Mouse (Mus musculus): Measurements from ENCODE around the gene Mtr. TPM values are rescaled to one million over a fixed set of nuclear protein-coding genes. Genes with fewer than 3 reads are reported as not detected.

The Mtr gene
- polyA plus RNA-seq, 1 experiment from 2014 or later: 13.0 TPM

DNA sequence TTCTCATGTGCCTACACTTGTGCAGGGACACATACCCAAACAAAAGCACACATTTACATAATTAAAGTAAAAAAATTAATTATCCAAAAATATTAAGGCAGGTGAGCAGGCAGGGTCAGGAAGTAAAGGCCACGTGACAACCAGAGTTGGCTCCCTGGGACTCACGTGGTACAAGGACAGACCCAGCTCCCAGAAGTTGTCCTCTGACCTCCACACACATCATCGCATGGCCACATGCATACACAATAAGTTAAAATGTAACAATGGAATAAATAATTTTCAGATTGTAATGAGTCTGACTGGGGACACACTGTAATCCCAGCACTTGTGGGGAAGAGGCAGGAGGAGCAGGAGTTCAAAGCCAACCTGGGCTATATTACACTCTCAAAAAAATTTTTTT is 10.1 kb upstream of the Mtr start:
- H3K36me3 ChIP-seq: no peaks in the 10 kb centered on the region
- H3K4me1 ChIP-seq (replicated peaks): no peaks in the 10 kb centered on the region
- H3K4me3 ChIP-seq: no peak overlapping the region
- H3K27ac ChIP-seq: no peak overlapping the region
- no peak for DNase-seq (ENCODE audit: low spot score)
- 91% methylated on average over 3 of the region's 3 CpGs for WGBS
- no peaks in the 10 kb centered on the region for H3K9me3 ChIP-seq
- H3K27me3 ChIP-seq (ENCODE audit: insufficient read depth, poor library complexity, severe bottlenecking): no peaks in the 10 kb centered on the region

DNA sequence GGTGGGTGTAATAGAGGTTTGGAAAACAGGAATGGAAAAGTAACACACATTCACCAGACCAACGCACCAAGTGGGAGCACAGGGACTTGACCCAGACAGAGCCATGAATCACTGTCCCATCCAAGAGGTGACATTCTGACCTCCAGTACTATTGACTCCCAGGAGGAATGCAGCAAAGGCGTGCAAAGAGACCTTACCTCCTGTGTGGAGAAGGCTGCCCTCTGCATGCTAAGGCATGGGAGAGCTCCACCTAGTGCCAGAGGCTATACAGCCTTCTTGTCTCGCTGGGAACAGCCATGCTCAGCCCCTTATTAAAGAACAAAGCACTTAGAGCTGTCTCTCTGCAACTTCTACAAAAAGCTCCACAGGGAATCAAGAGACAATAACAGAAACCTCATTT is 9.2 kb upstream of the Mtr start:
- H3K9me3 ChIP-seq: no peaks in the 10 kb centered on the region
- no peak for DNase-seq (ENCODE audit: low spot score)
- no peak overlapping the region for H3K4me3 ChIP-seq
- no peaks in the 10 kb centered on the region for H3K27me3 ChIP-seq (ENCODE audit: insufficient read depth, poor library complexity, severe bottlenecking)
- 52% methylated on average over 3 of the region's 3 CpGs for WGBS
- no peaks in the 10 kb centered on the region for H3K4me1 ChIP-seq (replicated peaks)
- H3K36me3 ChIP-seq: no peaks in the 10 kb centered on the region
- no peak overlapping the region for H3K27ac ChIP-seq

DNA sequence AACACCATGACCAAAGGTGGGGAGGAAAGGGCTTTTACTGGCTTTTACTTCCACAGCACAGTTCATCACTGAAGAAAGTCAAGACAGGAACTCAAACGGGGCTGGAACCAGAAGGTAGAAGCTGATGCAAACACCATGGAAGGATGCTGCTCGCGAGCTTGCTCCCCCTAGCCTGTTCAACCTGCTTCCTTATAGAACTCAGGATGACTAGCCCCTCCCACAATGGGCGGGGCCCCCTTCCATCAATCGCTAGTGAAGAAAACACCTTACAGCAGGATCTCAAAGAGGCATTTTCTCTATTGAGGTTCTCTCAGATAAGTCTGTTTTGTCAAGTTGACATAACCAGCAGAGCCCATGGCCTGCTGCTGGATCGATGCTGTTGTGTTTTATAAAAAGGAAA is 6.1 kb upstream of the Mtr start:
- no peak for DNase-seq (ENCODE audit: low spot score)
- Histone ChIP-seq H3K27me3 (ENCODE audit: insufficient read depth, poor library complexity, severe bottlenecking) (no peaks in the 10 kb centered on the region), H3K4me3 (no peak overlapping the region), H3K27ac (no peak overlapping the region), H3K9me3 (peaks cover 9% of the 10 kb centered on the region), H3K4me1 (replicated peaks) (no peaks in the 10 kb centered on the region), H3K36me3 (no peaks in the 10 kb centered on the region)
- WGBS: 73% methylated on average over 6 of the region's 6 CpGs

DNA sequence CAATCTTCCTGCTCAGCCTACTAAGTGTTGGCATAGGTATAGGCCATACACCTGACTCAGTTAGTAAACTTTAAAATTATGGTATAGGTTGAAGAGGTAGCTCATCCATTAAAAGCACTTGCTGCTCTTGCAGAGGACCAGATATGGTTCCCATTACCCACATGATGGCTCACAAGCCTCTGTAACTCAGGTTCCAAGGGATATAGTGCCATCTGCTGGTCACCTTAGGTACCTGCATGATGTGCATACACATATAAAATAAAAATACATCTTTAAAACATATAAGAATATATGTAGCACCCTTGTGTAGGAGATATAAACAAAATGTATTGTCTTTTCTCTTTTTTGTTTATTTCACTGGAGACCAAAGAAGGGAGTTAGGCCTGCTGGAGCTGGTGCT is 3.6 kb upstream of the Mtr start:
- Histone ChIP-seq H3K9me3 (peaks cover 9% of the 10 kb centered on the region), H3K27ac (no peak overlapping the region), H3K4me1 (replicated peaks) (peaks cover 8% of the 10 kb centered on the region), H3K36me3 (no peaks in the 10 kb centered on the region), H3K4me3 (no peak overlapping the region), H3K27me3 (ENCODE audit: insufficient read depth, poor library complexity, severe bottlenecking) (no peaks in the 10 kb centered on the region)
- no peak for DNase-seq (ENCODE audit: low spot score)

DNA sequence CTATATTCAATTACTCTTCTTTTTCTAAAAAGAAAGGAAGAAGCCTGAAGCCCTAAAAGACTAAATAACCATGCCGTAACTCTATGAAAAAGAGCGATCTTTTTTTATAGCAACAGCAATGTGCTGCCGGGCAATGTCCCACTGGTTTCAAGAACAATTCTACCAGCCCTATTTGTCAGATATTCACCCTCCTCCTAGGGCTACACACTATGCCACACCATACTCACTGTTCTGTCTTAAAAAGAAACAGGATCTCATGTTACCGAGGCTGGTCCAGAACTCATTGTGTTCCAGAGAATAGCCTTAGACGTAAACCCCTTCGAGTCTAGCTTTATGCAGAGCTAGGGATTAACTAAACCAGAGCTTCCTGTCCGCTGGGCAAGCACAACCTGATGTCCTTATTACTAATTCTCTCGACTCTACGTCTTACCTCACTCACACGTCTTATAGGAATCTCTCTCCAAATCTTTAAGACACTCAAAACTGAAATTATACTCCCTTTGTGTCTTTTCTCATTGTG is 982 bp downstream of the Mtr start:
- peak overlapping the region; percentile 80 for H3K4me3 ChIP-seq
- peak overlapping the region; percentile 92 for H3K27ac ChIP-seq
- no peak for DNase-seq (ENCODE audit: low spot score)
- WGBS: 16% methylated on average over 10 of the region's 10 CpGs
- H3K36me3 ChIP-seq: peaks cover 12% of the 10 kb centered on the region; the same call in 1 of the 2 replicates
- peaks cover 9% of the 10 kb centered on the region for H3K9me3 ChIP-seq
- peaks cover 17% of the 10 kb centered on the region for H3K4me1 ChIP-seq (replicated peaks)
- no peaks in the 10 kb centered on the region for H3K27me3 ChIP-seq (ENCODE audit: insufficient read depth, poor library complexity, severe bottlenecking)

DNA sequence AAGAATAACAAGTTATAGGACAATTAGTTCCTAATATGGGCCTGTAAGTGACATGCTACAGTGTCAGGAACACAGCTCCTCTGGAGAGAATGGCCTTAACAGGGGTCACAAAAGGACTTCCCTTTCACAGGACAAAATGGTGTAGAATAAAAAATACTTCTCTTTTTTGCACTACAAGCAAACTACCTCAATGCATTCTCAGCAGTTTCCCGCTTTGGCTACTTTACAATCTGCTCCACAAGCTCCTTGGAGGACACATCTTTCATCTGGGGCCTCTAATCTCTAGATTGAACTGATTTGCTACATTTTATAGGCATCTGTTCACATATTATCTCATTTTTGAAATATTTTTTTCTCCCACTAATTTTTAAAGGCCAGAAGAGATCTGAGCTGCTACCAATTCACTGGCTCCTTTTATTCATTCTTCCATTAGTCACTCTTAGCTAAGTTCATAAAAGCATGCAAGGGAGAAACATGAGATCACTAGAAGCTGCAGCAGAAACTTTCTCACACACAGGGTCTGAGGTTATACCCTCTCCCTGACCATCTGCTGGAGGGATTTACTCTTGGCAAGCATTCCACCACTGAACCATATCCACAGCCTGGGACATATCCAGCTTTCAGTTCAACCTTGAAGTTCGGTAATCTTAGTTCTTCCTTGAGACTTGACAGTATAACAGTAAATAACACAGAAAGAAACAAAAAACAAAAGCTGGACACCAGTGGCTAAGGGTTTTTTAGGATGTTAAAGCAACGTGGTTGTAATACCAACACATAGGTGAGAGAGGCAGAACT is 1.8 kb downstream of the Mtr start:
- 81% methylated on average over 3 of the region's 3 CpGs for WGBS
- Histone ChIP-seq H3K9me3 (peaks cover 9% of the 10 kb centered on the region), H3K4me3 (peak overlapping the region; percentile 80), H3K27ac (no peak overlapping the region), H3K27me3 (ENCODE audit: insufficient read depth, poor library complexity, severe bottlenecking) (no peaks in the 10 kb centered on the region), H3K4me1 (replicated peaks) (peaks cover 17% of the 10 kb centered on the region), H3K36me3 (peaks cover 18% of the 10 kb centered on the region; the same call in 1 of the 2 replicates)
- no peak for DNase-seq (ENCODE audit: low spot score)

DNA sequence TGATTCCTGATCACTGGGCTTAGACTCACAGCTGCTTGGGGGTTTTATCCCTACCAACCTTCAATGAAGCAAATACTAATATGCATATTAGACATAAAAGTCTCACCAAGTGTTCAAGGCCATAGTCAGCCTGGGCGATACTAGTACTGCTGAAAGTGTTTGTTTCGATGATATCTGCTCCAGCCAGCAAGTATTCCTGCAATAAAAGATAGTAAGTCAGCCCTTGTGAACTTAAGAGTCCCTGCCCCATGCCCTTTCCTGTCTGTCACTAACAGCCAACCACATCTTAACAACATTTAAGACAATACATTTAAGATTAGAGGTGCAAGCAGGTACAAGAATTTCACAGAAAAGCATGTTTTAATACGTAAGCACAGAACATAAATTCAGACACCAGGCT is 7.4 kb downstream of the Mtr start:
- peaks cover 70% of the 10 kb centered on the region for H3K36me3 ChIP-seq
- WGBS: 94% methylated on average over 3 of the region's 3 CpGs
- no peaks in the 10 kb centered on the region for H3K9me3 ChIP-seq
- DNase-seq (ENCODE audit: low spot score): no peak
- H3K27me3 ChIP-seq (ENCODE audit: insufficient read depth, poor library complexity, severe bottlenecking): no peaks in the 10 kb centered on the region
- no peak overlapping the region for H3K4me3 ChIP-seq
- H3K27ac ChIP-seq: no peak overlapping the region
- no peaks in the 10 kb centered on the region for H3K4me1 ChIP-seq (replicated peaks)

DNA sequence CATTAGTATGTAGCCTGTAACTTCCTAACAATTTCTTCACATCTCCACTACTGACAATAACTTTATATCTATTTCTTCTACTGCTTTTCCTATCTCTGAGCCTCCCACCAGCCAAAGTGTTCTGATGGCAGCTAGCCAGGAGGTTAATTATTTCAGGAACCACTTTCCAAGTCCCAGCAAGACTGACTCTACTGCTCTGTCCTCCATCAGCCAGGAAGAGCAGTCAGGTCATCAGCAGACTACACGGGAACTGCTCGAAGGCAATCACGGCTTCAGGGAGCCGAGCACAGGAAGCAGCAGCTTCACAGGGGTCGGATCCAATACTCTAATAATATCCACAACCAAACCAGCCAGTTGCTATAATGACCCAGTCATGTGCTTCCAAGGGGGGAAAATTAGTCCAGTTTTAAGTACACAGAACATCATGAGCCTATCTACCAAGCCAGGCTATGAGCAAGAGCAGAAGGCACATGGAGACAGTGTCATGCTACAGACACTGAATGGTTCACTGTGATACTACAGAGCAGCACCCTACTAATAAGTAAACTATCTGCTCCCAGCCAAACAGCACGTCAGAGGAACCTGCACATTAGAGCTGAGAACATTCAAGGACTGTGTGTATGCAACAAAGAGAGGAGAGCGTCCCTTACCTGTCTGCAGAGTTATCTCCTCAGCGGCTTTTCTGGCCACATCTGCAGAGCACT is 8.6 kb downstream of the Mtr start:
- no peak overlapping the region for H3K27ac ChIP-seq

DNA sequence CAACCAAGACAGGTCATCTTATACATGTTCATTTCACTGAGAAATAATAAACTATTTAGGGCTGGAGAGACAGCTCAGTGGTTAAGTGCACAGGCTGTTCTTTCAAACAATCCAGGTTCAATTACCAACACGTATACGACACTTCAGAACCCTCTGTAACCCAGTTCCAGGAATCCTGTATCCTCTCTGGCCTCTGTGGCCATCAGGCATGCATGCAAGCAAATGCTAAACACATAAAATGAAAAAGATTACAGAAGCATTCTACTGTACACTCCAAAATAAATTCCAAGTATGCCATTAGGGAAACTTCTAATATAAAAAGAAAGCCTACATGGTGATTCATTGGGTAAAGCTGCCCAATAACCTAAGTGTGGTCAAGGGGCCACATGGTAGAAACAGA is 12.0 kb downstream of the Mtr start:
- H3K27me3 ChIP-seq (ENCODE audit: insufficient read depth, poor library complexity, severe bottlenecking): no peaks in the 10 kb centered on the region
- no peaks in the 10 kb centered on the region for H3K9me3 ChIP-seq
- no peak for DNase-seq (ENCODE audit: low spot score)
- H3K4me1 ChIP-seq (replicated peaks): no peaks in the 10 kb centered on the region
- 98% methylated on average over 2 of the region's 2 CpGs for WGBS
- no peak overlapping the region for H3K27ac ChIP-seq
- no peak overlapping the region for H3K4me3 ChIP-seq
- H3K36me3 ChIP-seq: peaks cover 95% of the 10 kb centered on the region

More for the DNA sequence above, 8.6 kb downstream of the Mtr start:
- Histone ChIP-seq H3K9me3 (no peaks in the 10 kb centered on the region), H3K36me3 (peaks cover 79% of the 10 kb centered on the region), H3K4me3 (no peak overlapping the region), H3K27me3 (ENCODE audit: insufficient read depth, poor library complexity, severe bottlenecking) (no peaks in the 10 kb centered on the region), H3K4me1 (replicated peaks) (no peaks in the 10 kb centered on the region)
- DNase-seq (ENCODE audit: low spot score): no peak
- 88% methylated on average over 8 of the region's 8 CpGs for WGBS

DNA sequence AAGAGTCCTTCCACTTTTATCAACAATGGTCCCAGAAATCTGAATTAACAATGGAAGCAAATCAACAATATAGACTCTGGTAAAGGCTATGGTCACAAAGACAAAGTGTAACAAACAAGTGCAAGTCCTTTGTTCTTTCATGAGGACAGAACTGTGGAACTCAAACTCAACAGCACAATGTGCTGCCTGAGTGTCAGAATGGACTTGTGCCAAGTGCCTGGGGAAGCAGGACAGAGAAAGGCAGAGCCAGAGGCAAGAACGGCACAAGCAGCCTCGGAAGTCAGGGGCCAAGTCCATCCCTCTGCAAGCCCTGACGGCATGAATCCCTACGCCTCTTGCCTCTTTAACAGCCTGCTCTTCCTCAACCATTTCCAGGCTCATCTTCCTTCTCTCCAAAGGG is 13.9 kb downstream of the Mtr start:
- Histone ChIP-seq H3K27ac (no peak overlapping the region), H3K4me3 (no peak overlapping the region), H3K36me3 (peaks cover 96% of the 10 kb centered on the region), H3K9me3 (no peaks in the 10 kb centered on the region), H3K4me1 (replicated peaks) (no peaks in the 10 kb centered on the region), H3K27me3 (ENCODE audit: insufficient read depth, poor library complexity, severe bottlenecking) (no peaks in the 10 kb centered on the region)
- WGBS: 85% methylated on average over 4 of the region's 4 CpGs
- no peak for DNase-seq (ENCODE audit: low spot score)

DNA sequence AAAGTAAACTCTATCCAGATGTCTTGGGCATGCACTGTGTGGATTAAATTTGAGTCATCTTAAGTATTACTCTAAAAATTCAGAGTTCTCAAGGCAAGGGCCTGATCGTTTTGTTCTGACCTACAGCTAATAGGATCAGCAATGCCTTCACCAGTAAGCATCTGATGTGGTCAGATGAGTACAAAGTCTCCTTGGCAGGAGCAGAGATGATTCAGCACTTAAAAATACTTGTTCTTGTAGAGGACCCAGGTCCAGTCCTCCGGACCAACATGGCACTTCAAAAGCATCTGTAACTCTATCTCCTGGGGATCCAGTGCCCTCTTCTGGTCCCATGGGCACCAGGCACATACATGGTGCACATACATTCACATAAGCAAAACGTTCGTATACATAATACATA is 25.8 kb downstream of the Mtr start:
- H3K27me3 ChIP-seq (ENCODE audit: insufficient read depth, poor library complexity, severe bottlenecking): no peaks in the 10 kb centered on the region
- H3K27ac ChIP-seq: no peak overlapping the region
- peaks cover 94% of the 10 kb centered on the region for H3K36me3 ChIP-seq
- no peaks in the 10 kb centered on the region for H3K4me1 ChIP-seq (replicated peaks)
- no peak overlapping the region for H3K4me3 ChIP-seq
- DNase-seq (ENCODE audit: low spot score): no peak
- WGBS: 92% methylated on average over 4 of the region's 4 CpGs
- no peaks in the 10 kb centered on the region for H3K9me3 ChIP-seq

DNA sequence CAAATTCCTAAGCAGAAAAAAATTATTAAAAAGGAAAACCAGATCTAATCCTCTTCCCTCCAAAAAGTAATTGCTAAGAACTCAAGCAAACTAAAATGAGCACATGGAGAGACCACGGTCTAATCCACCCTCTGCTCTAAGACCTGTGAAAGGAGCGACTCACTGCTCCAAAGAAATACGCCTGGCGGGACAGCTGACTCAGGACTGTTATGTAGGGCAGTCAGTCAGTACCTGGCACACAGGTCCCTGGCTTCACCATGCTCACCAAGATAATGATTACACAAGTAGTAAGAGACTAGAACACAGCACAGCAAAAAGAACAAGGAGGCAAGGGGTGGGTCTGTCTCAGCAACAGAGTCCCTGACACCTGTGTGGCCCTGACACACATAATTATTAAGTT is 29.7 kb downstream of the Mtr start:
- peaks cover 97% of the 10 kb centered on the region for H3K36me3 ChIP-seq
- H3K27me3 ChIP-seq (ENCODE audit: insufficient read depth, poor library complexity, severe bottlenecking): no peaks in the 10 kb centered on the region
- H3K27ac ChIP-seq: no peak overlapping the region
- no peak for DNase-seq (ENCODE audit: low spot score)
- WGBS: 91% methylated on average over 4 of the region's 4 CpGs
- H3K4me1 ChIP-seq (replicated peaks): no peaks in the 10 kb centered on the region
- no peaks in the 10 kb centered on the region for H3K9me3 ChIP-seq
- H3K4me3 ChIP-seq: no peak overlapping the region

DNA sequence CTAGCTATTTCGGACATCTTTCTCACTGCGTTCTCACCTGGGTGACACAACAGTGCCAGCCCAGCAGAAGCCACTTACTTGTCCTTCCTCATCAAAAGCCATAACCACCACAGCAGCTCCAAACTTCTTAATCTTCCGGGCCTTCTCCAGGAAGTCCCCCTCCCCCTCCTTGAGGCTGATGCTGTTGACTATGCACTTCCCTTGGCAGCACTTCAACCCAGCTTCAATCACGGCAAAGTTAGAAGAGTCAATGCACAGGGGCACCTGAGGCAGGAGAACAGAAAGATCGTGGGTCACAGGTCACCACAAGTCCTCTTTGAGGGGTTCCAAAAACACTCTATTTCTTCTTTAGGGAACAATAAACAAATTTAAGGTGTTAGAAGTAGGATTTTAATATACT is 30.3 kb downstream of the Mtr start:
- Histone ChIP-seq H3K4me1 (replicated peaks) (no peaks in the 10 kb centered on the region), H3K9me3 (no peaks in the 10 kb centered on the region), H3K27me3 (ENCODE audit: insufficient read depth, poor library complexity, severe bottlenecking) (no peaks in the 10 kb centered on the region), H3K27ac (no peak overlapping the region), H3K36me3 (peaks cover 95% of the 10 kb centered on the region), H3K4me3 (no peak overlapping the region)
- no peak for DNase-seq (ENCODE audit: low spot score)
- 91% methylated on average over 5 of the region's 5 CpGs for whole genome bisulfite sequencing
